Mouse (Mus musculus): ENCODE measurements at regions not wholly inside any gene's neighbourhood (a gene's known extent, or its start where the extent isn't known, plus 50 kb on each side); places are given as distances from the start of the nearest gene placed in this dataset.

GRCm38 (mm10) chr5:42767688-42768087 is 465.3 kb upstream of the Cpeb2 start:
- no peak for DNase-seq (ENCODE audit: low spot score in 2 of 2)

- peak; percentile 13 to 35 for DNase-seq (ENCODE audit: low spot score in 2 of 2)
Observed at GRCm38 (mm10) chr5:42777120-42777910, 455.7 kb upstream of the Cpeb2 start.

- DNase-seq (ENCODE audit: low spot score in 2 of 2) = peak; percentile 11 to 46
Observed at GRCm38 (mm10) chr5:42805958-42806357, 427.0 kb upstream of the Cpeb2 start.

Measured in left cerebral cortex, adult 9 months (tissue).